Mouse (Mus musculus) testis, adult 2 months (tissue): Measurements from ENCODE around the gene Eya4. TPM values are rescaled to one million over a fixed set of nuclear protein-coding genes. Genes with fewer than 3 reads are reported as not detected.

Source experiments
- H3K27ac ChIP-seq: fragments of 200-500 bp; 2 replicates; pipeline ENCODE4 v1.5.1; 2012; ENCODE audit warnings: low read depth, low read length; ENCODE audit not compliant: control insufficient read depth, insufficient read depth
- H3K27me3 ChIP-seq: fragments of 200-500 bp; 2 replicates; pipeline ENCODE4 v1.6.1; 2012; ENCODE audit warnings: mild to moderate bottlenecking, low read length, moderate library complexity; ENCODE audit not compliant: control insufficient read depth, insufficient read depth
- H3K36me3 ChIP-seq: fragments of 200-500 bp; 2 replicates; pipeline ENCODE4 v1.6.1; 2012; ENCODE audit warnings: mild to moderate bottlenecking, low read length; ENCODE audit not compliant: control insufficient read depth, insufficient read depth
- H3K4me1 ChIP-seq: fragments of 200-500 bp; 2 replicates; pipeline ENCODE4 v1.6.1; 2012; ENCODE audit warnings: low read length; ENCODE audit not compliant: control insufficient read depth, insufficient read depth
- H3K4me3 ChIP-seq: fragments of 200-500 bp; 2 replicates; pipeline ENCODE4 v1.5.1; 2012; ENCODE audit warnings: low read depth, mild to moderate bottlenecking, low read length, moderate library complexity, mixed read lengths; ENCODE audit not compliant: control insufficient read depth
- CTCF ChIP-seq: fragments of 200-500 bp; IDR thresholded peaks from 2 replicates; pipeline ENCODE4 v1.5.1; 2012; ENCODE audit warnings: low read depth, mild to moderate bottlenecking, inconsistent platforms, low read length, moderate library complexity; ENCODE audit not compliant: control insufficient read depth, insufficient read depth, insufficient replicate concordance
- POLR2A ChIP-seq: fragments of 200-500 bp; IDR thresholded peaks from 2 replicates; pipeline ENCODE4 v1.6.1; 2012; ENCODE audit warnings: low read depth, mild to moderate bottlenecking, inconsistent platforms, low read length, moderate library complexity; ENCODE audit not compliant: control insufficient read depth
- polyA plus RNA-seq: library from polyadenylated mRNA; depleted of rRNA; stranded (reverse); fragments of >200 nt; gene quantifications from 2 replicates; pipeline ENCODE4 v1.2.3, GENCODE M21; 2012

Gene Eya4
- polyA plus RNA-seq, 1 experiment, result 59.6 TPM

GRCm38 (mm10) chr10:23277371-23277770 lies 73.2 kb downstream of the Eya4 start:
- no peaks in the 10 kb centered on the region for H3K4me1 ChIP-seq
- H3K4me3 ChIP-seq, result no peak overlapping the region
- no peak overlapping the region for H3K27ac ChIP-seq
- H3K27me3 ChIP-seq, result no peaks in the 10 kb centered on the region
- no peaks in the 10 kb centered on the region for H3K36me3 ChIP-seq
- TF ChIP-seq CTCF (no peak), POLR2A (no peak)

DNA sequence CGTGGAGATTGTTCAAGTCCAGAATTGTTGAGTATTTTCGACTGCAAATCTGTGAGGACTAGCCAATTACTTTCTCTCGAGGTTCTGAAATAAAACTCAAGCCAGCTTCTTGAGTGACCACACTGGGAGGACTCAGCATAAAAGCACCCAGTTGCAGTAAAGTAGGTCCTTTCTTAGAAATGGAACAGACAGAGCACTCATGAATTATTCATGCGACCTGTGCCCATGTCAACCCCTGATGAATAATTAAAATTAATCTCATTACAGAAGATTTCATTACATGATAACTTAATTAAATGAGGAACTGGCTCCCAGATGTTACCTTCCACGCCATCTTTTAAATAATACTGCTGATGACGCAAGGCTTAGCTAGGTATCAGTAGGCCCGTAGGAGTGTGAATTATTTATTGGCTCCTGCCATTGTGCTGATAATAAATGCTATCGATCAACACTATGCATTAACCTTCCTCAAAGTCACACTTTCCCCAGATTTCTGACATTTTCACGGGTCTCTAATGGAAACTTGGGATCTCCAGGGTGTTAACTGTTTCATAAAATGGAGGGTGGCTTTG lies 79.5 kb downstream of the Eya4 start:
- Histone ChIP-seq H3K27me3 (no peaks in the 10 kb centered on the region), H3K4me1 (no peaks in the 10 kb centered on the region), H3K27ac (no peak overlapping the region), H3K36me3 (no peaks in the 10 kb centered on the region), H3K4me3 (no peak overlapping the region)
- no peak for TF ChIP-seq CTCF

DNA sequence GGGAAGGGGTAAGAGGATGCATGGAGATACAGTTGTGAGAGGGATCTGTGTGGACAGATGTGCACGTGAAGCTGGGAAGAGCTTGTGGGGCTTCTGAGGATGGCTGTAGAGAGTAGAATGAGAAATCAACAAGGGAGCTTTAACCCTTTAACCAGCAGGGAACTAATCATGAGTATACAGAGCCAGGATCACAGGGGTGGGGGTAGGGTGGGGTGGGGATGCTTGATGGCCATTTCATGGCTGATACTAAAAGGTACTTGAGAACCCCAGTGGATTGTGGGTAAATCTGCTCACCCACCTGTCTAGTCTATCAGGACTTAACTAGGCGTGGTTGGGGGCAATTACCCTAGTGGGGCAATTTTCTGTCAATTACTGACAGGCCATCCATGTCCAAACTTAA lies 80.1 kb downstream of the Eya4 start:
- Histone ChIP-seq H3K4me3 (no peak overlapping the region), H3K36me3 (no peaks in the 10 kb centered on the region), H3K4me1 (no peaks in the 10 kb centered on the region), H3K27me3 (no peaks in the 10 kb centered on the region), H3K27ac (no peak overlapping the region)
- TF ChIP-seq POLR2A (no peak), CTCF (no peak)

DNA sequence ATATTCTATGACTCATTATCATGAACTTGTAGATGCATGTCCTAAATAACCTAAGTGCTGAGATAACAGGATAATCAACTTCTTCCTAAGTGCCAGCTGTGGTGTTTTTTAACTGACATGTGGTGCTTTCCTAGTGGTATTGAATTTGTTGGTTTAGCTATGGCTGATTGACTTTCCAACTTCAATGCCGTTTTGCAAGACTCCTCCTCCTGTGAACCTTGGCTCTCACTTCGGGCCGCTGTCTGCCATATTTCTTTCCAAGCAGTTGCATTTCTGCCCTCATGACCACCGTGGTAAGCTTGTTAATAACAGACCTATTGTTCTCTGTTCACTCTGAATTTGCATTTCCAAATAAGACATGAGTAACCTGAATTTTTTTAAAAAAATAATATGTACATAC lies 98.4 kb downstream of the Eya4 start:
- Histone ChIP-seq H3K4me3 (no peak overlapping the region), H3K4me1 (no peaks in the 10 kb centered on the region), H3K27ac (no peak overlapping the region), H3K36me3 (no peaks in the 10 kb centered on the region), H3K27me3 (no peaks in the 10 kb centered on the region)
- TF ChIP-seq POLR2A, result no peak
- TF ChIP-seq CTCF, result no peak

GRCm38 (mm10) chr10:23246485-23246884 lies 104.1 kb downstream of the Eya4 start:
- Histone ChIP-seq H3K27ac (no peak overlapping the region), H3K4me1 (no peaks in the 10 kb centered on the region), H3K27me3 (no peaks in the 10 kb centered on the region), H3K4me3 (no peak overlapping the region), H3K36me3 (no peaks in the 10 kb centered on the region)
- TF ChIP-seq POLR2A (no peak), CTCF (no peak)

DNA sequence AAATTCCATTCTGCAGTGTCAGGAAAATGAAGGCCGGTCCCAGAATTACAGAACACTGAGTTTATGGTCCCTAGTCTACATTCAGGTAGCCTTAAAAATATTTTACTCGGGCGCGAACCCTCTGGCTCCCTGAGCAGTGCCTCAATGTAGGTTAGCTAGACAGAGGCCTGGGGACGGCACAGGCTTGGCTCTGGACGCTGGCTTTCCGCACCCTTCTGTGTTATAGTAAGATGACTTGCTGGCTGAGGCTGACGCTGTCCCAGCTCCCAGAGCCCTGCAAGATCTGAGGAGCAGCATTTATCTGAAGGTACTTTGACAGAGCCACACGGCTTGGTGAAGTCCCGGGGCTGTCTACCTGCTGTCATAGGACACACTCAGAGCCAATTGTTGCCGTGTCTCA lies 113.7 kb downstream of the Eya4 start:
- Histone ChIP-seq H3K27ac (no peak overlapping the region), H3K4me3 (no peak overlapping the region), H3K4me1 (no peaks in the 10 kb centered on the region), H3K27me3 (no peaks in the 10 kb centered on the region), H3K36me3 (no peaks in the 10 kb centered on the region)
- TF ChIP-seq CTCF (no peak), POLR2A (no peak)

GRCm38 (mm10) chr10:23235405-23235804 lies 115.2 kb downstream of the Eya4 start:
- no peaks in the 10 kb centered on the region for H3K4me1 ChIP-seq
- no peak overlapping the region for H3K27ac ChIP-seq
- TF ChIP-seq POLR2A, result no peak
- no peak for TF ChIP-seq CTCF
- H3K4me3 ChIP-seq, result no peak overlapping the region
- H3K27me3 ChIP-seq, result no peaks in the 10 kb centered on the region
- H3K36me3 ChIP-seq, result no peaks in the 10 kb centered on the region

DNA sequence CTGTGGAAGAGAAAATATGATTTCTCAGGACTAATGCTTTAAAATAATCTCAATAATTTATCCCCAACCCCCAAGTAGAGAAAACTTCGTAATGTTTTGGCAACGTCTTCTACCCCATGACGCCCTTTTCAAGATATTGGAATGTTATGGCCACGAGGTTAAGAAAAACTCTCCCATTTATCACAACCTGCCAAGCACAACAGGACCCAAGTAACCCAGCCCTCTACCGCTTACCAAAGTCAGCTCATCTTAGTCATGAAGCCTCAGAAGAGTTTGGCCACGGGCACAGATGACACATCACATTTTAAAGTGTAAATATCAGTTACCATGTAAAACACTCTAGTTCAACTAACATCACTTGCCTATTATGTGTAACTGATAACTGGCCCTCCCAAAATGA lies 117.2 kb downstream of the Eya4 start:
- no peak overlapping the region for H3K27ac ChIP-seq
- no peaks in the 10 kb centered on the region for H3K36me3 ChIP-seq
- H3K27me3 ChIP-seq, result no peaks in the 10 kb centered on the region
- H3K4me1 ChIP-seq, result no peaks in the 10 kb centered on the region
- H3K4me3 ChIP-seq, result no peak overlapping the region
- TF ChIP-seq POLR2A, result no peak
- no peak for TF ChIP-seq CTCF
